In genomic region chr3:145408045-145408444, GRCm38 (mm10) we compare ENCODE assay signal across 9 mouse cellular contexts.
DNase-seq lines count a peak whose midpoint lies in the region; ATAC-seq and TF ChIP-seq lines count a peak whose summit lies in the region.
"Had no signal": no experiment of that assay in that cellular context is flagged by ENCODE, and none has a peak within 500 bp of the region (broad histone marks: within the 10 kb centered on the region; RNA-seq: fewer than 3 reads in every experiment).

No protein-coding gene starts in this region.

- DNase-seq in layer of hippocampus, adult 2 months (ENCODE audit: low spot score in 2 of 2): no peak
- no peak for DNase-seq in layer of hippocampus, adult 18-20 months (ENCODE audit: low spot score in 2 of 2)
- peak; percentile 38 for DNase-seq in MEL-GATA-1-ER (ENCODE audit: extremely low read depth, low read depth)
- peak; percentile 14 for DNase-seq in c-Kit-positive CD71-positive TER-119-negative erythroid progenitor cells, embryonic 14.5 days (ENCODE audit: low read depth)
- DNase-seq in naive thymus-derived CD4-positive, alpha-beta T cell, adult 2 months (ENCODE audit: low read depth): peak; percentile 1
- no peak for DNase-seq in left cerebral cortex, adult 11 months (ENCODE audit: low spot score)

- H3K4me3 ChIP-seq in layer of hippocampus, adult 2 months: no peak overlapping the region
- no peak overlapping the region for H3K4me3 ChIP-seq in midbrain, embryonic 13.5 days (replicated peaks)
- H3K4me3 ChIP-seq: erythroblast, embryonic 14.5 days; liver, embryonic 15.5 days had no signal

- H3K27me3 ChIP-seq in midbrain, embryonic 13.5 days: no peaks in the 10 kb centered on the region
- H3K27me3 ChIP-seq: liver, embryonic 15.5 days had no signal

- H3K9me3 ChIP-seq in midbrain, embryonic 13.5 days: no peaks in the 10 kb centered on the region
- H3K9me3 ChIP-seq: liver, embryonic 15.5 days had no signal

- H3K27ac ChIP-seq in layer of hippocampus, adult 2 months: no peak overlapping the region
- no peak overlapping the region for H3K27ac ChIP-seq in midbrain, embryonic 13.5 days
- H3K27ac ChIP-seq: liver, embryonic 15.5 days had no signal

- peak; percentile 64 for TF ChIP-seq CTCF in layer of hippocampus, adult 2 months (conservative IDR thresholded peaks at IDR 0.05)

- no peak overlapping the region for H3K9ac ChIP-seq in midbrain, embryonic 13.5 days (replicated peaks)
- H3K9ac ChIP-seq: liver, embryonic 15.5 days had no signal

- no peaks in the 10 kb centered on the region for H3K4me1 ChIP-seq in midbrain, embryonic 13.5 days (replicated peaks)
- H3K4me1 ChIP-seq: liver, embryonic 15.5 days had no signal

- no peak overlapping the region for H3K4me2 ChIP-seq in midbrain, embryonic 13.5 days (replicated peaks)
- H3K4me2 ChIP-seq: liver, embryonic 15.5 days had no signal

- no peaks in the 10 kb centered on the region for H3K36me3 ChIP-seq in midbrain, embryonic 13.5 days
- H3K36me3 ChIP-seq: liver, embryonic 15.5 days had no signal

- 69% methylated on average over 3 of the region's 3 CpGs for WGBS in midbrain, embryonic 13.5 days

- ATAC-seq in midbrain, embryonic 13.5 days: no peak

Comparison
In these comparisons a context has a peak if more than half of its experiments do, and no peak if none do; other contexts are left out.
1. DNase-seq: peak in MEL-GATA-1-ER (single experiment), c-Kit-positive CD71-positive TER-119-negative erythroid progenitor cells, embryonic 14.5 days (single experiment) and naive thymus-derived CD4-positive, alpha-beta T cell, adult 2 months (single experiment); none in layer of hippocampus, adult 2 months (0 of 2), layer of hippocampus, adult 18-20 months (0 of 2) and left cerebral cortex, adult 11 months (single experiment).